ENCODE assay signal across 25 mouse cellular contexts in genomic region chr19:42928271-42928670, GRCm38 (mm10).
"Had no signal": no experiment of that assay in that cellular context is flagged by ENCODE, and none has a peak within 500 bp of the region (broad histone marks: within the 10 kb centered on the region; RNA-seq: fewer than 3 reads in every experiment).

No protein-coding gene starts in this region.

- H3K9me3 ChIP-seq: embryonic facial prominence, embryonic 10.5 days; embryonic facial prominence, embryonic 12.5 days; embryonic facial prominence, embryonic 13.5 days; embryonic facial prominence, embryonic 15.5 days; forebrain, embryonic 10.5 days; forebrain, embryonic 12.5 days; forebrain, embryonic 13.5 days; forebrain, embryonic 15.5 days; heart, embryonic 10.5 days had no signal

- H3K4me2 ChIP-seq: embryonic facial prominence, embryonic 12.5 days; embryonic facial prominence, embryonic 13.5 days; embryonic facial prominence, embryonic 15.5 days; forebrain, embryonic 12.5 days; forebrain, embryonic 13.5 days; forebrain, embryonic 15.5 days had no signal

- H3K4me1 ChIP-seq: embryonic facial prominence, embryonic 12.5 days; embryonic facial prominence, embryonic 15.5 days; forebrain, embryonic 10.5 days; forebrain, embryonic 12.5 days; forebrain, embryonic 13.5 days; forebrain, embryonic 15.5 days; heart, embryonic 10.5 days had no signal

- DNase-seq: cerebellum, postnatal 10 days; cerebellum, postnatal 14 days; cerebellum, postnatal 25 days; cerebellum, postnatal 36 days; embryo, embryonic 11 days; forebrain, postnatal 0 days; gastrocnemius, adult 2 months; gastrocnemius, postnatal 10 days; gastrocnemius, postnatal 14 days; gastrocnemius, postnatal 25 days; gastrocnemius, postnatal 36 days; heart, adult 18-20 months; heart, adult 2 months had no signal

- H3K4me3 ChIP-seq: embryonic facial prominence, embryonic 10.5 days; embryonic facial prominence, embryonic 12.5 days; embryonic facial prominence, embryonic 13.5 days; embryonic facial prominence, embryonic 15.5 days; erythroblast, embryonic 14.5 days; forebrain, embryonic 10.5 days; forebrain, embryonic 12.5 days; forebrain, embryonic 13.5 days; forebrain, embryonic 15.5 days; gastrocnemius, adult 2 months; heart, adult 2 months; heart, embryonic 10.5 days had no signal

- H3K36me3 ChIP-seq: embryonic facial prominence, embryonic 10.5 days; embryonic facial prominence, embryonic 12.5 days; embryonic facial prominence, embryonic 15.5 days; forebrain, embryonic 10.5 days; forebrain, embryonic 12.5 days; forebrain, embryonic 15.5 days; heart, embryonic 10.5 days had no signal

- H3K27me3 ChIP-seq: embryonic facial prominence, embryonic 12.5 days; embryonic facial prominence, embryonic 13.5 days; embryonic facial prominence, embryonic 15.5 days; forebrain, embryonic 12.5 days; forebrain, embryonic 13.5 days; forebrain, embryonic 15.5 days had no signal

- ATAC-seq: forebrain, embryonic 13.5 days; forebrain, embryonic 14.5 days; forebrain, embryonic 15.5 days; forebrain, embryonic 16.5 days; forebrain, postnatal 0 days had no signal

- H3K9ac ChIP-seq: embryonic facial prominence, embryonic 12.5 days; embryonic facial prominence, embryonic 13.5 days; embryonic facial prominence, embryonic 15.5 days; forebrain, embryonic 12.5 days; forebrain, embryonic 13.5 days; forebrain, embryonic 15.5 days; forebrain, postnatal 0 days had no signal

- H3K27ac ChIP-seq: embryonic facial prominence, embryonic 10.5 days; embryonic facial prominence, embryonic 12.5 days; embryonic facial prominence, embryonic 13.5 days; embryonic facial prominence, embryonic 15.5 days; forebrain, embryonic 10.5 days; forebrain, embryonic 12.5 days; forebrain, embryonic 13.5 days; forebrain, embryonic 15.5 days; gastrocnemius, adult 2 months; heart, adult 2 months; heart, embryonic 10.5 days had no signal
